Mouse (Mus musculus) MEL (cell line): ENCODE data around the gene Gc. TPM values are rescaled to one million over a fixed set of nuclear protein-coding genes. Genes with fewer than 3 reads are reported as not detected.

ENCODE experiments used
- DNase-seq: peaks from one replicate; pipeline ENCODE4 v3.0.0; 2011; ENCODE audit warnings: low read depth, low spot score
- H3K27ac ChIP-seq: 2 replicates; pipeline ENCODE4 v1.5.1; 2012; ENCODE audit warnings: low read depth, mild to moderate bottlenecking, control low read depth, low read length, moderate library complexity; ENCODE audit not compliant: control insufficient read depth
- H3K27me3 ChIP-seq, 2 experiments: fragments of 150-350 bp in 1 of 2; sonication (generic) in 1 of 2; 2 replicates each; pipeline ENCODE4 v1.6.1; 2012; ENCODE audit warnings: low read length in 2 of 2, mild to moderate bottlenecking in 2 of 2, improper control_type of control experiment in 1 of 2, moderate library complexity in 1 of 2; ENCODE audit not compliant: insufficient read depth in 2 of 2, control insufficient read depth in 1 of 2
- H3K36me3 ChIP-seq, 2 experiments: 2 replicates each; pipeline ENCODE4 v1.6.1; 2012 to 2014; ENCODE audit warnings: low read length in 2 of 2, improper control_type of control experiment in 1 of 2, inconsistent platforms in 1 of 2, mild to moderate bottlenecking in 1 of 2; ENCODE audit not compliant: insufficient read depth in 2 of 2, control insufficient read depth in 1 of 2
- H3K4me1 ChIP-seq, 2 experiments: fragments of 150-350 bp in 1 of 2; sonication (generic) in 1 of 2; 2 replicates each; pipeline ENCODE4 v1.6.1; 2012; ENCODE audit warnings: low read length in 2 of 2, improper control_type of control experiment in 1 of 2, mild to moderate bottlenecking in 1 of 2; ENCODE audit not compliant: insufficient read depth in 2 of 2, control insufficient read depth in 1 of 2
- H3K4me3 ChIP-seq, 2 experiments: fragments of 150-350 bp in 1 of 2; sonication (generic) in 1 of 2; 2 replicates each; pipeline ENCODE4 v1.5.1; 2012; ENCODE audit warnings: low read depth in 2 of 2, low read length in 2 of 2, mild to moderate bottlenecking in 2 of 2, moderate library complexity in 2 of 2, control low read depth in 1 of 2, improper control_type of control experiment in 1 of 2; ENCODE audit not compliant: control insufficient read depth in 1 of 2, insufficient read depth in 1 of 2
- H3K79me2 ChIP-seq: 2 replicates; pipeline ENCODE4 v1.6.1; 2012; ENCODE audit warnings: mild to moderate bottlenecking, low read length, moderate library complexity; ENCODE audit not compliant: control insufficient read depth, poor library complexity, insufficient read depth
- H3K9ac ChIP-seq: 2 replicates; pipeline ENCODE4 v1.6.1; 2012; ENCODE audit warnings: low read depth, mild to moderate bottlenecking, control low read depth, low read length, moderate library complexity; ENCODE audit not compliant: control insufficient read depth, poor library complexity, severe bottlenecking
- H3K9me3 ChIP-seq: fragments of 150-350 bp; sonication (generic); replicated peaks from 2 replicates; pipeline ENCODE4 v1.6.1; 2012; ENCODE audit warnings: mild to moderate bottlenecking, low read length, improper control_type of control experiment, moderate library complexity; ENCODE audit not compliant: insufficient read depth
- BHLHE40 ChIP-seq: IDR thresholded peaks from 2 replicates; pipeline ENCODE4 v1.6.1; 2012; ENCODE audit warnings: low read depth, mild to moderate bottlenecking, inconsistent platforms, low read length, improper control_type of control experiment, borderline replicate concordance
- CHD2 ChIP-seq: IDR thresholded peaks from 2 replicates; pipeline ENCODE4 v1.6.1; 2011; ENCODE audit warnings: low read length, improper control_type of control experiment
- CTCF ChIP-seq, 3 experiments: IDR thresholded peaks in 2 of 3; conservative IDR thresholded peaks in 1 of 3; 2 replicates each; pipeline ENCODE4 v1.5.1; 2011 to 2012; ENCODE audit warnings: low read length in 3 of 3, low read depth in 2 of 3, mild to moderate bottlenecking in 2 of 3, improper control_type of control experiment in 1 of 3, inconsistent platforms in 1 of 3, mixed read lengths in 1 of 3, moderate library complexity in 1 of 3; ENCODE audit not compliant: control insufficient read depth in 1 of 3, insufficient read depth in 1 of 3, poor library complexity in 1 of 3, severe bottlenecking in 1 of 3
- E2F4 ChIP-seq: IDR thresholded peaks from 2 replicates; pipeline ENCODE4 v1.6.1; 2011; ENCODE audit warnings: low read depth, low read length, improper control_type of control experiment, borderline replicate concordance
- ELF1 ChIP-seq: IDR thresholded peaks from 2 replicates; pipeline ENCODE4 v1.6.1; 2014; ENCODE audit warnings: low read depth, mild to moderate bottlenecking, inconsistent platforms, low read length, improper control_type of control experiment, moderate library complexity
- ETS1 ChIP-seq: IDR thresholded peaks from 2 replicates; pipeline ENCODE4 v1.6.1; 2012; ENCODE audit warnings: low read depth, mild to moderate bottlenecking, inconsistent platforms, low read length, improper control_type of control experiment, moderate library complexity
- GABPA ChIP-seq: IDR thresholded peaks from 2 replicates; pipeline ENCODE4 v1.6.1; 2012; ENCODE audit warnings: low read depth, mild to moderate bottlenecking, inconsistent platforms, low read length, improper control_type of control experiment, moderate library complexity
- GATA1 ChIP-seq: IDR thresholded peaks from 2 replicates; pipeline ENCODE4 v1.6.1; 2011; ENCODE audit warnings: low read depth, low read length, improper control_type of control experiment
- JUND ChIP-seq: IDR thresholded peaks from 2 replicates; pipeline ENCODE4 v1.6.1; 2011; ENCODE audit warnings: low read depth, mild to moderate bottlenecking, improper control_type of control experiment, low read length
- KAT2A ChIP-seq: conservative IDR thresholded peaks from 2 replicates; pipeline ENCODE4 v1.6.1; 2012; ENCODE audit warnings: low read depth, low read length, improper control_type of control experiment, inconsistent platforms
- MAZ ChIP-seq: IDR thresholded peaks from 2 replicates; pipeline ENCODE4 v1.6.1; 2012; ENCODE audit warnings: low read depth, mild to moderate bottlenecking, inconsistent platforms, low read length, improper control_type of control experiment
- MEF2A ChIP-seq: IDR thresholded peaks from 2 replicates; pipeline ENCODE4 v1.6.1; 2014; ENCODE audit warnings: low read depth, mild to moderate bottlenecking, inconsistent platforms, low read length, improper control_type of control experiment; ENCODE audit not compliant: poor library complexity, insufficient replicate concordance, severe bottlenecking; ENCODE audit errors: extremely low read depth
- MYB ChIP-seq: IDR thresholded peaks from 2 replicates; pipeline ENCODE4 v1.6.1; 2011; ENCODE audit warnings: mild to moderate bottlenecking, low read depth, low read length, improper control_type of control experiment
- MYC ChIP-seq: IDR thresholded peaks from 2 replicates; pipeline ENCODE4 v1.6.1; 2011; ENCODE audit warnings: low read depth, mild to moderate bottlenecking, low read length, improper control_type of control experiment, moderate library complexity
- NRF1 ChIP-seq: IDR thresholded peaks from 2 replicates; pipeline ENCODE4 v1.6.1; 2014; ENCODE audit warnings: low read depth, mild to moderate bottlenecking, inconsistent platforms, low read length, improper control_type of control experiment, moderate library complexity; ENCODE audit not compliant: poor library complexity, insufficient read depth, severe bottlenecking
- POLR2A ChIP-seq, 2 experiments: IDR thresholded peaks; 2 replicates each; pipeline ENCODE4 v1.6.1; 2011 to 2012; ENCODE audit warnings: low read length in 2 of 2, mild to moderate bottlenecking in 2 of 2, control low read depth in 1 of 2, improper control_type of control experiment in 1 of 2, low read depth in 1 of 2, moderate library complexity in 1 of 2; ENCODE audit not compliant: control insufficient read depth in 1 of 2, insufficient read depth in 1 of 2, poor library complexity in 1 of 2
- POLR2AphosphoS2 ChIP-seq: IDR thresholded peaks from 2 replicates; pipeline ENCODE4 v1.6.1; 2011; ENCODE audit warnings: low read length, improper control_type of control experiment
- POLR2AphosphoS5 ChIP-seq: IDR thresholded peaks from 2 replicates; pipeline ENCODE4 v1.6.1; 2012; ENCODE audit warnings: low read depth, borderline replicate concordance, mild to moderate bottlenecking, inconsistent platforms, low read length, moderate library complexity, mixed read lengths
- SIN3A ChIP-seq: IDR thresholded peaks from 2 replicates; pipeline ENCODE4 v1.6.1; 2012; ENCODE audit warnings: low read length, improper control_type of control experiment, inconsistent platforms
- TAL1 ChIP-seq: IDR thresholded peaks from 2 replicates; pipeline ENCODE4 v1.6.1; 2012; ENCODE audit warnings: mild to moderate bottlenecking, inconsistent platforms, low read length, moderate library complexity, mixed read lengths
- TCF12 ChIP-seq: IDR thresholded peaks from 2 replicates; pipeline ENCODE4 v1.6.1; 2014; ENCODE audit warnings: low read depth, mild to moderate bottlenecking, inconsistent platforms, low read length, improper control_type of control experiment, moderate library complexity
- UBTF ChIP-seq: IDR thresholded peaks from 2 replicates; pipeline ENCODE4 v1.6.1; 2012; ENCODE audit warnings: low read depth, mild to moderate bottlenecking, inconsistent platforms, low read length, improper control_type of control experiment, moderate library complexity, borderline replicate concordance; ENCODE audit not compliant: insufficient read depth
- USF2 ChIP-seq, 2 experiments: IDR thresholded peaks; 2 replicates each; pipeline ENCODE4 v1.6.1; 2011 to 2012; ENCODE audit warnings: improper control_type of control experiment in 2 of 2, low read length in 2 of 2, borderline replicate concordance in 1 of 2, inconsistent platforms in 1 of 2, low read depth in 1 of 2, mild to moderate bottlenecking in 1 of 2; ENCODE audit not compliant: insufficient read depth in 1 of 2
- ZC3H11A ChIP-seq: IDR thresholded peaks from 2 replicates; pipeline ENCODE4 v1.6.1; 2012; ENCODE audit warnings: low read depth, mild to moderate bottlenecking, inconsistent platforms, low read length, improper control_type of control experiment
- ZKSCAN1 ChIP-seq: IDR thresholded peaks from 2 replicates; pipeline ENCODE4 v1.6.1; 2012; ENCODE audit warnings: low read depth, mild to moderate bottlenecking, inconsistent platforms, low read length, improper control_type of control experiment, moderate library complexity
- ZMIZ1 ChIP-seq: IDR thresholded peaks from 2 replicates; pipeline ENCODE4 v1.6.1; 2012; ENCODE audit warnings: low read depth, mild to moderate bottlenecking, inconsistent platforms, low read length, improper control_type of control experiment, moderate library complexity
- polyA plus RNA-seq, 2 experiments: library from polyadenylated mRNA; stranded (reverse) in 1 of 2; unstranded in 1 of 2; fragments of >175 nt in 1 of 2; fragments of >200 nt in 1 of 2; gene quantifications; 2 replicates each; pipeline versions ENCODE4 v1.2.1 to v1.2.4; 2012; ENCODE audit warnings: low replicate concordance in 2 of 2, low read depth in 1 of 2; ENCODE audit not compliant: insufficient read length in 2 of 2, insufficient read depth in 1 of 2, missing spikeins in 1 of 2
- total RNA-seq: library from RNA; depleted of rRNA; stranded (reverse); fragments of 300-350 nt; gene quantifications from 2 replicates; pipeline ENCODE4 v1.2.3, GENCODE M21; 2012

Gene Gc
- total and polyA plus RNA-seq, 3 experiments = not detected

DNA sequence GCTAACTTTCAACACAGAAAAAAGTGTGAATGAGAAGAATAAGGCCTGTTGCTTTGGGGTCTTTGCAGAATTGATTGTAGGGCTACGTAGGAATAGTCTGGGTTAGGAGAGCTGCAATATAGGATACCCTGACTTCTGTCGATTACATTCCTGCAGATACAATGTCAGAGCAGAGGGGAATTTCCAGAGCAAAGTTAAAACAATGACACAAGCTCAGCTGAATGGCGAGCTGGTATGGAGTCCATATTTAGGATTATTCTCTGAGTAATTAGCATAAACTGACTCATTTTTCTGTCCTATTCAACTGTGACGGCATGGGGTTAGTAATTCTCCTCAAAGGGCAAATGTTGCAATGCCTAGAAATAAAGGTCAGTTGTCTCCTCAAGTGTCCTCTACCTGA, 12.8 kb upstream of the Gc start:
- no peaks in the 10 kb centered on the region for H3K36me3 ChIP-seq
- TF ChIP-seq POLR2AphosphoS2 (no peak), GATA1 (no peak), POLR2AphosphoS5 (no peak), KAT2A (no peak), NRF1 (no peak)
- no peaks in the 10 kb centered on the region for H3K27me3 ChIP-seq
- H3K79me2 ChIP-seq = no peaks in the 10 kb centered on the region
- no peaks in the 10 kb centered on the region for H3K9me3 ChIP-seq
- H3K27ac ChIP-seq = no peak overlapping the region
- no peak overlapping the region for H3K4me3 ChIP-seq
- H3K9ac ChIP-seq = no peak overlapping the region
- no peaks in the 10 kb centered on the region for H3K4me1 ChIP-seq
- DNase-seq = no peak

DNA sequence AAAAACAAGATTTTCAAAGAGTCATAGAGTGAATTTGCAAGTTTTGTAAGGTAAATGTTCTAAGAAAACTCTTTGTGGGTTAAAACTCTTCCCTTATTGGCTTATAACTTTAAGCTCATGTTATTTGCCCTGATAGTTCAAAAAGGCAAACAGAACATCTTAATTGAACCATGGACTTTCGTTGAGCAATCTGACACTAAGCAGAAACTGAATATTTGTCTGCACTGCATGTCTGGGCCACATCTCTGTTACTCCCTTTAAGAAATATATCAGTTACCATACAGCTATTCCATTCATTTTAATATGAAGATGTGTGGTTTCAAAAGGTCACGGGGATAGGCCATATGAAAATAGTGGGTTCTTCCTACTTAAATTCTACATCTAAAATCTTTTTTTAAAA, 10.2 kb upstream of the Gc start:
- Histone ChIP-seq H3K79me2 (no peaks in the 10 kb centered on the region), H3K4me3 (no peak overlapping the region), H3K27ac (no peak overlapping the region)

DNA sequence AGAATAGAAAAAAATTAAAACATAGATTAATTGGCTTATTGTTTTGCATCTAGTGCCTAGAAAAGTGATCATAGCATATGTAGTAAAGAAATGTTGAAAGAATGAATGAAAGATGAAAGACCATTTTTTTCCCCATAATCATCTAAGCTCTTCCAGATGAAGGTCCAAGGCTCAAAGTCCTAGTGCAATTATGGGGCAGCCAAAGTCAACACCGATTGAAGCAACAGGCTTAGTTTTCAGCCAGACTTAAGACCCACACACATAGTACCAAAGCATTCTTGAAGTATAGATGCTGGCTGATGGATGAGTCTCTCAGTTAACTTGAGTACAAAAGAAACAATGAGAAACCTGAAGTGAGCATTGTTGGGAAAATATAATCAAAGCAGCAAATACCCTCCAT, 9.3 kb upstream of the Gc start:
- no peaks in the 10 kb centered on the region for H3K4me1 ChIP-seq
- no peaks in the 10 kb centered on the region for H3K27me3 ChIP-seq
- no peak overlapping the region for H3K27ac ChIP-seq
- no peaks in the 10 kb centered on the region for H3K36me3 ChIP-seq
- TF ChIP-seq POLR2AphosphoS2 (no peak), NRF1 (no peak), CTCF (IDR thresholded peaks at IDR 0.05 in 2 of 3, conservative IDR thresholded peaks at IDR 0.05 in 1 of 3; ENCODE audit: control insufficient read depth in 1 of 3, insufficient read depth in 1 of 3, low read depth in 2 of 3, low read length in 3 of 3, poor library complexity in 1 of 3, severe bottlenecking in 1 of 3) (no peak), MYC (no peak), USF2 (IDR thresholded peaks at IDR 0.05; ENCODE audit: borderline replicate concordance in 1 of 2, insufficient read depth in 1 of 2, low read depth in 1 of 2, low read length in 2 of 2) (no peak), ZKSCAN1 (no peak), BHLHE40 (no peak), MAZ (no peak), ZC3H11A (no peak)
- H3K79me2 ChIP-seq = no peaks in the 10 kb centered on the region
- no peak for DNase-seq
- H3K9ac ChIP-seq = no peak overlapping the region
- no peaks in the 10 kb centered on the region for H3K9me3 ChIP-seq
- H3K4me3 ChIP-seq = no peak overlapping the region

More for the DNA sequence above, 10.2 kb upstream of the Gc start:
- no peak for DNase-seq
- Histone ChIP-seq H3K27me3 (no peaks in the 10 kb centered on the region), H3K36me3 (no peaks in the 10 kb centered on the region), H3K9ac (no peak overlapping the region), H3K4me1 (no peaks in the 10 kb centered on the region), H3K9me3 (no peaks in the 10 kb centered on the region)
- TF ChIP-seq ZMIZ1 (no peak), ELF1 (no peak), GATA1 (no peak), CTCF (IDR thresholded peaks at IDR 0.05 in 2 of 3, conservative IDR thresholded peaks at IDR 0.05 in 1 of 3; ENCODE audit: control insufficient read depth in 1 of 3, insufficient read depth in 1 of 3, low read depth in 2 of 3, low read length in 3 of 3, poor library complexity in 1 of 3, severe bottlenecking in 1 of 3) (no peak), MEF2A (no peak), TCF12 (no peak), MYB (no peak), UBTF (no peak), USF2 (IDR thresholded peaks at IDR 0.05; ENCODE audit: borderline replicate concordance in 1 of 2, insufficient read depth in 1 of 2, low read depth in 1 of 2, low read length in 2 of 2) (no peak), POLR2A (IDR thresholded peaks at IDR 0.05; ENCODE audit: control insufficient read depth in 1 of 2, insufficient read depth in 1 of 2, low read depth in 1 of 2, low read length in 2 of 2, poor library complexity in 1 of 2) (no peak), NRF1 (no peak), JUND (no peak), MAZ (no peak), POLR2AphosphoS2 (no peak), CHD2 (no peak), GABPA (no peak), ETS1 (no peak), SIN3A (no peak), TAL1 (no peak), E2F4 (no peak)
